Mouse (Mus musculus): Measurements from ENCODE around the gene Chrnd. TPM values are rescaled to one million over a fixed set of nuclear protein-coding genes. Genes with fewer than 3 reads are reported as not detected.

Gene Chrnd
- polyA plus RNA-seq, 1 experiment from 2014 or later = not detected

DNA sequence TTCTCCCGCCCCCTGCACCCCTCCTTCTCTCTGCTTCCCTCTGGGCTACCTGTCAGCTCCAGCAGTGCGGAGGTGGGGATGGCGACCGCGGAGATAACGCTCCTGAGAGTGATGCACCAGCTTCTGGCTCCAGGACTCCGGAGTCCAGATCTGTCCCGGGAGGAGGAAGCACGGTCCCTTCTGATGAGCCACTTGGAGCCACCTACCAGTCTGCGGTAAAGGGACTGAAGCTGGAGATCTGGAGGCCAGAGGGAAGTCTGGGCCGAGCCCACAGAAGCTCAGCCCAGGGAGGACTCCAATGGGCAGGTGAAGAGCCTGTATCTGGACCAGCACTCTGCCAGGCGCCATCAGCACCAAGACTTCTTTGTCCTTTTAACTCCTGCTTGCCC lies 34.2 kb upstream of the Chrnd start, which contains the start of gene Ecel1:
Gene Ecel1 (minus strand): TSS at position 323 of the 389 bp plus-strand sequence.
- H3K27ac ChIP-seq (ENCODE audit: low read depth, low read length) = no peak within 1 kb of the TSS
- H3K4me2 ChIP-seq (ENCODE audit: low read length) = peak within 1 kb of the TSS; percentile 74
- no peak for ATAC-seq
- no peaks in the 10 kb centered on the region for H3K9me3 ChIP-seq (ENCODE audit: control insufficient read depth, low read length)
- peak within 1 kb of the TSS; percentile 66 for H3K9ac ChIP-seq (ENCODE audit: low read depth, low read length)
- H3K4me3 ChIP-seq (ENCODE audit: low read length) = peak within 1 kb of the TSS; percentile 48
- H3K36me3 ChIP-seq (ENCODE audit: control insufficient read depth, insufficient read depth, low read length) = no peaks in the 10 kb centered on the region
- WGBS = 2% methylated on average over 12 of the region's 12 CpGs
- peaks cover 14% of the 10 kb centered on the region for H3K4me1 ChIP-seq (ENCODE audit: control insufficient read depth, insufficient read depth, low read depth, low read length)
- peaks cover 46% of the 10 kb centered on the region for H3K27me3 ChIP-seq (replicated peaks; ENCODE audit: control insufficient read depth, insufficient read depth, low read length)

- no peak overlapping the region for H3K27ac ChIP-seq (ENCODE audit: low read depth, low read length)
- no peak for ATAC-seq
- no peaks in the 10 kb centered on the region for H3K9me3 ChIP-seq (ENCODE audit: control insufficient read depth, low read length)
- 82% methylated on average over 3 of the region's 3 CpGs for WGBS
- no peak overlapping the region for H3K9ac ChIP-seq (ENCODE audit: low read depth, low read length)
- no peaks in the 10 kb centered on the region for H3K36me3 ChIP-seq (ENCODE audit: control insufficient read depth, insufficient read depth, low read length)
- H3K4me1 ChIP-seq (ENCODE audit: control insufficient read depth, insufficient read depth, low read depth, low read length) = peaks cover 8% of the 10 kb centered on the region
- H3K27me3 ChIP-seq (replicated peaks; ENCODE audit: control insufficient read depth, insufficient read depth, low read length) = peaks cover 17% of the 10 kb centered on the region
- no peak overlapping the region for H3K4me3 ChIP-seq (ENCODE audit: low read length)
- H3K4me2 ChIP-seq (ENCODE audit: low read length) = no peak overlapping the region
Measured at GRCm38 (mm10) chr1:87159396-87159795, 31.0 kb upstream of the Chrnd start.

GRCm38 (mm10) chr1:87164164-87164795 lies 26.1 kb upstream of the Chrnd start:
- H3K4me3 ChIP-seq (ENCODE audit: low read length) = no peak overlapping the region
- no peaks in the 10 kb centered on the region for H3K27me3 ChIP-seq (replicated peaks; ENCODE audit: control insufficient read depth, insufficient read depth, low read length)
- H3K9me3 ChIP-seq (ENCODE audit: control insufficient read depth, low read length) = no peaks in the 10 kb centered on the region
- WGBS = 23% methylated on average over 11 of the region's 11 CpGs
- peak overlapping the region; percentile 32; the same call in 1 of the 2 replicates for H3K9ac ChIP-seq (ENCODE audit: low read depth, low read length)
- H3K27ac ChIP-seq (ENCODE audit: low read depth, low read length) = 0 out of 2 replicates have a peak overlapping the region, but pooled peaks have one; percentile 35
- peak; percentile 43 for ATAC-seq
- H3K4me2 ChIP-seq (ENCODE audit: low read length) = no peak overlapping the region
- peaks cover 3% of the 10 kb centered on the region for H3K4me1 ChIP-seq (ENCODE audit: control insufficient read depth, insufficient read depth, low read depth, low read length)
- no peaks in the 10 kb centered on the region for H3K36me3 ChIP-seq (ENCODE audit: control insufficient read depth, insufficient read depth, low read length)

DNA sequence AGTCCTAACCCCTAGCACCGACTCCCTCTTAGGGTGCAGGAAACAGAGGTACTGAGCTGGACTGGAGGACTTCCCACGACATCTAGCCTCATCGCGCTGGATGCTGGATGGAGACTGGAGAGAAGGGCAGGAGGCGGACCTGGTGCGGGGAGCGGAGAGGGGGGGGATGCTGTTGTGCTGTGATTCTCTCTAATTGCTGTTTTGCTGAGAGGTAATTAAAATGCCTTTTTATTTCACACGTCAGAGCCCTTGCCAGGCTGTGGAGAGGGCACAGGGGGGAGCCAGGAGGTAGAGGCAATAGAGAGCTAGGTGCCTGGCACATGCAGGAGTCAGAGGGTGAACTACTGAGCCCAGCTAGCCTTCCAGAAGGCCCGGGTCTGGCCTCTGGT lies 25.6 kb upstream of the Chrnd start:
- H3K27ac ChIP-seq (ENCODE audit: low read depth, low read length) = 0 out of 2 replicates have a peak overlapping the region, but pooled peaks have one; percentile 35
- no peak overlapping the region for H3K4me3 ChIP-seq (ENCODE audit: low read length)
- no peaks in the 10 kb centered on the region for H3K9me3 ChIP-seq (ENCODE audit: control insufficient read depth, low read length)
- H3K27me3 ChIP-seq (replicated peaks; ENCODE audit: control insufficient read depth, insufficient read depth, low read length) = no peaks in the 10 kb centered on the region
- H3K36me3 ChIP-seq (ENCODE audit: control insufficient read depth, insufficient read depth, low read length) = no peaks in the 10 kb centered on the region
- H3K9ac ChIP-seq (ENCODE audit: low read depth, low read length) = peak overlapping the region; percentile 32; the same call in 1 of the 2 replicates
- ATAC-seq = peak; percentile 6; the same call in 1 of the 2 replicates
- 33% methylated on average over 9 of the region's 9 CpGs for WGBS
- peaks cover 7% of the 10 kb centered on the region for H3K4me1 ChIP-seq (ENCODE audit: control insufficient read depth, insufficient read depth, low read depth, low read length)
- no peak overlapping the region for H3K4me2 ChIP-seq (ENCODE audit: low read length)

- H3K27ac ChIP-seq (ENCODE audit: low read depth, low read length) = no peak overlapping the region
- H3K4me1 ChIP-seq (ENCODE audit: control insufficient read depth, insufficient read depth, low read depth, low read length) = peaks cover 18% of the 10 kb centered on the region
- no peaks in the 10 kb centered on the region for H3K9me3 ChIP-seq (ENCODE audit: control insufficient read depth, low read length)
- WGBS = 8% methylated on average over 19 of the region's 19 CpGs
- H3K4me2 ChIP-seq (ENCODE audit: low read length) = peak overlapping the region; percentile 30; the same call in 1 of the 2 replicates
- peak; percentile 35 for ATAC-seq
- H3K9ac ChIP-seq (ENCODE audit: low read depth, low read length) = 0 out of 2 replicates have a peak overlapping the region, but pooled peaks have one; percentile 8
- no peak overlapping the region for H3K4me3 ChIP-seq (ENCODE audit: low read length)
- no peaks in the 10 kb centered on the region for H3K27me3 ChIP-seq (replicated peaks; ENCODE audit: control insufficient read depth, insufficient read depth, low read length)
- no peaks in the 10 kb centered on the region for H3K36me3 ChIP-seq (ENCODE audit: control insufficient read depth, insufficient read depth, low read length)
Measured at GRCm38 (mm10) chr1:87170458-87170857, 19.9 kb upstream of the Chrnd start.

DNA sequence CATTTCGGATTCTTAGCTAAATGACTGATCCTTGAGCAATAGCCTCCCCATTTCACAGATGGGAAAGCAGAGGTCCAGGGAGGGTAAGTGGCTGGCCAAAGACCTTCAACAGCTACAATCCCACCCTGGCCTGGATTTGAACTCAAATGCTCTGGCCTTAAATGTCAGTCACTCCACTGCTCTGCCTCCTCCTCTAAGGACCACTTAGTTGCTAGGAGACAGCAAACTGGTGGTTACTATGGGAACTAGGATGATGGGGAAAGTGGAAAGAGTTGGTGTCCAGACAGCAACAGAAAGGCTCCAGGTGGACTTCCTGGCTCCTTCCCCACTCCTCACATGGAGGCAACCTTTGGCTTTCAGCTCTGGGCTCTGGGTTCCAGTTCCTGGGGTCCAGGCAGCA lies 19.1 kb upstream of the Chrnd start:
- Histone ChIP-seq H3K27me3 (replicated peaks; ENCODE audit: control insufficient read depth, insufficient read depth, low read length) (no peaks in the 10 kb centered on the region), H3K9ac (ENCODE audit: low read depth, low read length) (no peak overlapping the region), H3K36me3 (ENCODE audit: control insufficient read depth, insufficient read depth, low read length) (no peaks in the 10 kb centered on the region), H3K4me2 (ENCODE audit: low read length) (no peak overlapping the region), H3K4me1 (ENCODE audit: control insufficient read depth, insufficient read depth, low read depth, low read length) (peaks cover 20% of the 10 kb centered on the region), H3K9me3 (ENCODE audit: control insufficient read depth, low read length) (no peaks in the 10 kb centered on the region), H3K4me3 (ENCODE audit: low read length) (no peak overlapping the region), H3K27ac (ENCODE audit: low read depth, low read length) (no peak overlapping the region)
- 96% methylated on average over 1 of the region's 1 CpGs for whole genome bisulfite sequencing
- ATAC-seq = no peak

DNA sequence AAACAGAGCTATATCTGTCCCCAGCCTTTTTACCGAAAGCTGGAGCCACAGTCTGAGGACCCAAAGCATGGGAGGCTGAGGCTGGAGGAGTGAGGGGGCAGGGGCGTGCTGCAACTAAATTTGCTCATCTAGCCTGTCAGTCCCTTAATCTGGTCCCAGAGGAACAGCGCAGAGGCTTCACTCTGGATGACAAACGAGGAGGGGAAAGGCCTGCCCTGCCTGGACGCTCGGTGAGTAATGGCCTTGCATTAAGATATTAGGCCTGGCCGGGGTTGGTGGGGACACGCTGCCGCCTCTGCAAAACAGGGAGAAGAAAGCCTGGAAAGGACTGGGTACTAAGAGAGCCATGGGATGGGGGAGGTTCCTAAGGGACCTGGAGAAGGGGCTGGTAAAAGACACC lies 18.1 kb upstream of the Chrnd start:
- no peak overlapping the region for H3K4me2 ChIP-seq (ENCODE audit: low read length)
- no peaks in the 10 kb centered on the region for H3K36me3 ChIP-seq (ENCODE audit: control insufficient read depth, insufficient read depth, low read length)
- WGBS = 40% methylated on average over 9 of the region's 9 CpGs
- H3K9ac ChIP-seq (ENCODE audit: low read depth, low read length) = no peak overlapping the region
- H3K27me3 ChIP-seq (replicated peaks; ENCODE audit: control insufficient read depth, insufficient read depth, low read length) = no peaks in the 10 kb centered on the region
- H3K4me1 ChIP-seq (ENCODE audit: control insufficient read depth, insufficient read depth, low read depth, low read length) = peaks cover 20% of the 10 kb centered on the region
- no peak overlapping the region for H3K27ac ChIP-seq (ENCODE audit: low read depth, low read length)
- no peaks in the 10 kb centered on the region for H3K9me3 ChIP-seq (ENCODE audit: control insufficient read depth, low read length)
- no peak for ATAC-seq
- no peak overlapping the region for H3K4me3 ChIP-seq (ENCODE audit: low read length)

DNA sequence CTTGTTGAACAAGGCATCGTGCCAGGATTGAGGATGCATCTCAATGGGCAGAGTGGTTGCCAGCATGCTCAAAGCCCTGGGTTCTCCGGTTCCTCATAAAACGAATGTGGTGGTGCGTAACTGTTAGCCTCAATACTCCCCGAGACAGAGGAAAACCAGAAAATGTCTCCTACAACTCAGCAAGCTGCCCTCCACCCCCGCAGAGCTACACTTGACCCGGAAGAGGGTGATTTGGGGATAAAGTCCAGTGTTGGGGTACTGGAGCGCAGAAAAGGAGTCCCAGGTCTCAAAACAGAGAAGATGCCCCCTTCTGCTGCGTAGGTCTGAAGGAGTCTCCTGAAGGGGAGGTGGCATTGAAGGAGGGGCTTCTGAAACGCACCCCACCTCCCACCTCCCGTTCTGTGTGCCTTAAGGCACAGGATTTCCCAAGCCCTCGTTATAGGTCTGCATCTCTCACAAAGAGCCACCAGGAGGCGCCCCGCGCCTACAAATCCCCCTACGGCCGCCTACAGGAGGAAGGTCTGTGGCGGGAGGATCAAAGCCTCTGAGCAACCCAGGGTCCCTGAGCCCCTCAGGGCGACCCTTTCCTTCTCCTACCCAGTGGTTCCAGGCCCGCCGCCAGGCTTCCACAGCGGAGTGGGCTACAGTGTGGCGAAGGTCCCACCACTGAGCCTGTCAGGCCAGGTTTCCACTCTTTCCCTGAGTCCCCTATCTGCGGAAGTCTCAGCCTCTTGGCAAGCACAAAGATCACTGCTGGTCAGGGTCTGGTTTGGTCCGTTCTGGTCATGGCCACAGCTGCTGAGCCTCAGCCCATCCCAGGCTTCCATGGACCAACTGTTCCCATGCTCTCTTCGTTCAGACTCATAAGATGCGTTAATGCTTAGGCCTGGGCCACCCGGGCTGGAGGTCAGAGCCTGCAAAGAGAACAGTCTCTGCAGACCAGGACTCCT lies 16.1 kb upstream of the Chrnd start:
- no peak for ATAC-seq
- Histone ChIP-seq H3K9me3 (ENCODE audit: control insufficient read depth, low read length) (no peaks in the 10 kb centered on the region), H3K36me3 (ENCODE audit: control insufficient read depth, insufficient read depth, low read length) (no peaks in the 10 kb centered on the region), H3K9ac (ENCODE audit: low read depth, low read length) (no peak overlapping the region), H3K27me3 (replicated peaks; ENCODE audit: control insufficient read depth, insufficient read depth, low read length) (no peaks in the 10 kb centered on the region), H3K27ac (ENCODE audit: low read depth, low read length) (no peak overlapping the region), H3K4me1 (ENCODE audit: control insufficient read depth, insufficient read depth, low read depth, low read length) (peaks cover 20% of the 10 kb centered on the region), H3K4me3 (ENCODE audit: low read length) (no peak overlapping the region), H3K4me2 (ENCODE audit: low read length) (no peak overlapping the region)
- 25% methylated on average over 28 of the region's 28 CpGs for WGBS

DNA sequence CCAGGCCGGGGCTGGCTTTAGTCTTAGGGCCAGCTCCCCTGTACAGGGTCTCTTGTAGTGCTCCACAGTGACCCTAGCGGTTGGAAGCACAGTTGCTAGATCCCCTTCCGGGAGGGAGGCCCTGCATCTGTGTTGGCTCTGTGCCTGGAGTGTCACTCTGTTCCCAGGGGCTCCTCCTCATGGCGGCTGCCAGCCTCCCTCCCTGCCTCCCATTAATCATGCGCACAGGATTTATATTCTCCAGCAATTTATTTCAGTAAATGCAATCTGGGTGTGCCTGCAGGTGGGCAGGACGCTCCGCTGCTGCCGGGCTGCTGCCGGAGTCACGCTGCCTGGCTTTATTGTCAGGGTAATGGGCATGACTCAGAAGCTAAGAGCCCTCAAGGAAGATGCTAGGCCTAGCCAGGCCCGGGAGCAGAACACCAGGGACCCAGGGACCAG lies 14.5 kb upstream of the Chrnd start:
- peak overlapping the region; percentile 8; the same call in 1 of the 2 replicates for H3K9ac ChIP-seq (ENCODE audit: low read depth, low read length)
- no peak overlapping the region for H3K4me3 ChIP-seq (ENCODE audit: low read length)
- H3K4me1 ChIP-seq (ENCODE audit: control insufficient read depth, insufficient read depth, low read depth, low read length) = peaks cover 8% of the 10 kb centered on the region
- peak overlapping the region; percentile 4 for H3K4me2 ChIP-seq (ENCODE audit: low read length)
- no peaks in the 10 kb centered on the region for H3K9me3 ChIP-seq (ENCODE audit: control insufficient read depth, low read length)
- H3K27ac ChIP-seq (ENCODE audit: low read depth, low read length) = no peak overlapping the region
- H3K27me3 ChIP-seq (replicated peaks; ENCODE audit: control insufficient read depth, insufficient read depth, low read length) = no peaks in the 10 kb centered on the region
- 5% methylated on average over 11 of the region's 11 CpGs for WGBS
- peak; percentile 66 for ATAC-seq
- no peaks in the 10 kb centered on the region for H3K36me3 ChIP-seq (ENCODE audit: control insufficient read depth, insufficient read depth, low read length)
